Comparison of ENCODE assay signal across 22 mouse cellular contexts in the genomic region with DNA sequence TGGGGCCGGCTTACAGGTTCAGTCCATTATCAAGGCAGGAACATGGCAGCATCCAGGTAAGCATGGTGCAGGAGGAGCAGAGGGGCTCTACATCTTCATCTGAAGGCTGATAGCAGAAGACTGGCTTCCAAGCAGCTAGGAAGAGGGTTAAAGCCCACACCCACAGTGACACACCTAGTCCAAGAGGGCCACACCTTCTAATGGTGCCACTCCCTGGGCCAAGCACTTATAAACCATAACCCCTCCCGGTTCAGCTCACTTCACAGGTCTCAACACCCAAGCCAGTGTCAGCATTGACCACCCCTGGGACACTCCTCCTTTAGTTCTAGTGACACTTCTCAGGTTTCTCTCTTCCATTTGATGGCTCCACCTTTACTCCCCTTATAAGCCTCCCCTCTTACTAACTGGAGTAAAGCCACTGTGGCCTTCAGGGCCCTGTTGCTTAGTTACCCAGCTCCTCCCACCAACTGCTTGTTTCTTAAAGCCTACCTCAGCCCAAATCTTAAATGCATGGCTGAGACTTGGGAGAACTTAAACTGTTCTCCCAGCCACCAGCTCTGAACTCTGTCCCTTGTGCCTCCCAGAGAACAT. TPM values are rescaled to one million over a fixed set of nuclear protein-coding genes. Genes with fewer than 3 reads are reported as not detected.
DNase-seq lines count a peak whose midpoint lies in the region; ATAC-seq lines count a peak whose summit lies in the region.
"Had no signal": no experiment of that assay in that cellular context is flagged by ENCODE, and none has a peak within 500 bp of the region (broad histone marks: within the 10 kb centered on the region; RNA-seq: fewer than 3 reads in every experiment).

No protein-coding gene starts in this region.

- no peaks in the 10 kb centered on the region for H3K4me1 ChIP-seq in kidney, embryonic 14.5 days (ENCODE audit: control insufficient read depth, insufficient read depth, low read length)
- H3K4me1 ChIP-seq in erythroblast, embryonic 14.5 days (ENCODE audit: control insufficient read depth) = peaks cover 55% of the 10 kb centered on the region
- peaks cover 51% of the 10 kb centered on the region for H3K4me1 ChIP-seq in liver, embryonic 13.5 days (replicated peaks)
- H3K4me1 ChIP-seq in stomach, embryonic 15.5 days = no peaks in the 10 kb centered on the region
- no peaks in the 10 kb centered on the region for H3K4me1 ChIP-seq in kidney, embryonic 15.5 days
- H3K4me1 ChIP-seq: heart, embryonic 15.5 days; limb, embryonic 13.5 days; midbrain, embryonic 13.5 days had no signal

- H3K9me3 ChIP-seq in kidney, embryonic 14.5 days (ENCODE audit: control insufficient read depth, low read length) = no peaks in the 10 kb centered on the region
- 0 out of 2 replicates have a peak, but pooled peaks cover 2% of the 10 kb centered on the region for H3K9me3 ChIP-seq in erythroblast, embryonic 14.5 days (ENCODE audit: control insufficient read depth, low read length)
- no peaks in the 10 kb centered on the region for H3K9me3 ChIP-seq in liver, embryonic 13.5 days (replicated peaks)
- no peaks in the 10 kb centered on the region for H3K9me3 ChIP-seq in stomach, embryonic 15.5 days
- no peaks in the 10 kb centered on the region for H3K9me3 ChIP-seq in kidney, embryonic 15.5 days (replicated peaks)
- H3K9me3 ChIP-seq: heart, embryonic 15.5 days; limb, embryonic 13.5 days; midbrain, embryonic 13.5 days; neural tube, embryonic 15.5 days had no signal

- intact Hi-C loops in left cerebral cortex, postnatal 36 days (cut with DNase I) = no loop called here

- no peak overlapping the region for H3K4me2 ChIP-seq in kidney, embryonic 14.5 days (replicated peaks; ENCODE audit: low read depth, low read length)
- H3K4me2 ChIP-seq in liver, embryonic 13.5 days = peak overlapping the region; percentile 49
- H3K4me2 ChIP-seq in stomach, embryonic 15.5 days = no peak overlapping the region
- H3K4me2 ChIP-seq in kidney, embryonic 15.5 days = no peak overlapping the region
- H3K4me2 ChIP-seq: heart, embryonic 15.5 days; limb, embryonic 13.5 days; midbrain, embryonic 13.5 days; neural tube, embryonic 15.5 days had no signal

- no peak overlapping the region for H3K27ac ChIP-seq in kidney, embryonic 14.5 days (ENCODE audit: low read depth, low read length)
- H3K27ac ChIP-seq in liver, embryonic 13.5 days = peak overlapping the region; percentile 82
- no peak overlapping the region for H3K27ac ChIP-seq in stomach, embryonic 15.5 days
- no peak overlapping the region for H3K27ac ChIP-seq in kidney, embryonic 15.5 days
- H3K27ac ChIP-seq: heart, adult 2 months; heart, embryonic 15.5 days; limb, embryonic 13.5 days; midbrain, embryonic 13.5 days; neural tube, embryonic 15.5 days had no signal

- H3K9ac ChIP-seq in kidney, embryonic 14.5 days (ENCODE audit: low read depth, low read length) = no peak overlapping the region
- peak overlapping the region; percentile 51 for H3K9ac ChIP-seq in liver, embryonic 13.5 days
- no peak overlapping the region for H3K9ac ChIP-seq in stomach, embryonic 15.5 days
- H3K9ac ChIP-seq in kidney, embryonic 15.5 days = no peak overlapping the region
- H3K9ac ChIP-seq: heart, embryonic 15.5 days; limb, embryonic 13.5 days; midbrain, embryonic 13.5 days; neural tube, embryonic 15.5 days had no signal

- WGBS in kidney, embryonic 14.5 days = 71% methylated on average over 2 of the region's 2 CpGs
- WGBS in liver, embryonic 13.5 days (ENCODE audit: insufficient replicate concordance) = 44% methylated on average over 2 of the region's 2 CpGs
- WGBS in stomach, embryonic 15.5 days = 73% methylated on average over 2 of the region's 2 CpGs
- WGBS in kidney, embryonic 15.5 days = 80% methylated on average over 2 of the region's 2 CpGs

- peaks cover 49% of the 10 kb centered on the region for H3K36me3 ChIP-seq in kidney, embryonic 14.5 days (ENCODE audit: control insufficient read depth, insufficient read depth, low read length)
- peaks cover 57% of the 10 kb centered on the region for H3K36me3 ChIP-seq in erythroblast, embryonic 14.5 days (ENCODE audit: control insufficient read depth)
- H3K36me3 ChIP-seq in liver, embryonic 13.5 days = peaks cover 49% of the 10 kb centered on the region
- peaks cover 41% of the 10 kb centered on the region for H3K36me3 ChIP-seq in stomach, embryonic 15.5 days
- H3K36me3 ChIP-seq in kidney, embryonic 15.5 days = peaks cover 63% of the 10 kb centered on the region

- DNase-seq in kidney, postnatal 14 days = no peak
- peak; percentile 52 for DNase-seq in liver, embryonic 13.5 days
- DNase-seq in left cerebral cortex, postnatal 36 days (ENCODE audit: low spot score in 2 of 2) = no peak
- no peak for DNase-seq in cerebellum, adult 18-20 months
- DNase-seq: adrenal gland, adult 8-10 months; cerebellum, postnatal 10 days; gastrocnemius, postnatal 10 days; heart, adult 2 months; heart, postnatal 4 days; kidney, adult 18-20 months; kidney, postnatal 4 days; right cerebral cortex, postnatal 25 days had no signal

- H3K4me3 ChIP-seq in kidney, embryonic 14.5 days (ENCODE audit: low read length) = no peak overlapping the region
- H3K4me3 ChIP-seq in erythroblast, embryonic 14.5 days (replicated peaks) = peak overlapping the region; percentile 20
- H3K4me3 ChIP-seq in liver, embryonic 13.5 days (replicated peaks) = no peak overlapping the region
- no peak overlapping the region for H3K4me3 ChIP-seq in stomach, embryonic 15.5 days (replicated peaks)
- no peak overlapping the region for H3K4me3 ChIP-seq in kidney, embryonic 15.5 days (replicated peaks)
- H3K4me3 ChIP-seq: heart, adult 2 months; heart, embryonic 15.5 days; limb, embryonic 13.5 days; midbrain, embryonic 13.5 days; neural tube, embryonic 15.5 days had no signal

- H3K27me3 ChIP-seq in kidney, embryonic 14.5 days (ENCODE audit: control insufficient read depth, insufficient read depth, low read length) = no peaks in the 10 kb centered on the region
- H3K27me3 ChIP-seq in erythroblast, embryonic 14.5 days (ENCODE audit: control insufficient read depth) = no peaks in the 10 kb centered on the region
- H3K27me3 ChIP-seq in liver, embryonic 13.5 days = no peaks in the 10 kb centered on the region
- H3K27me3 ChIP-seq in stomach, embryonic 15.5 days (replicated peaks) = no peaks in the 10 kb centered on the region
- no peaks in the 10 kb centered on the region for H3K27me3 ChIP-seq in kidney, embryonic 15.5 days
- H3K27me3 ChIP-seq: heart, embryonic 15.5 days; limb, embryonic 13.5 days; midbrain, embryonic 13.5 days; neural tube, embryonic 15.5 days had no signal

- ATAC-seq in kidney, embryonic 14.5 days (ENCODE audit: low FRiP score, low TSS enrichment) = 0 out of 2 replicates have a peak, but pooled peaks have one; percentile 20
- peak; percentile 86 for ATAC-seq in liver, embryonic 13.5 days (ENCODE audit: low read depth)
- peak; percentile 57; the same call in 1 of the 2 replicates for ATAC-seq in stomach, embryonic 15.5 days (ENCODE audit: insufficient read depth, low FRiP score, low read depth)
- no peak for ATAC-seq in kidney, embryonic 15.5 days (replicated peaks; ENCODE audit: low FRiP score)
- ATAC-seq: hindbrain, embryonic 16.5 days; midbrain, embryonic 13.5 days had no signal

RNA-seq across cellular contexts. Expression of a gene that starts 6.7 kb away (rescaled TPM):
- polyA plus RNA-seq in kidney, embryonic 14.5 days (2014; fragmentation: Nextera tagmentation; extraction: Ambion mirVana) = 7.4 and 12.5 TPM in 2 replicates
- 0.56 and 0.74 TPM in 2 replicates for polyA plus RNA-seq in erythroblast, embryonic 14.5 days (2012)
- 2.1 and 2.5 TPM in 2 replicates for polyA plus RNA-seq in liver, embryonic 13.5 days (2015; fragmentation: Nextera tagmentation; extraction: Ambion mirVana)
- 9.2 and 9.7 TPM in 2 replicates for polyA plus RNA-seq in stomach, embryonic 15.5 days (2015; fragmentation: Nextera tagmentation; extraction: Ambion mirVana)
- polyA plus RNA-seq in kidney, embryonic 15.5 days (2015; fragmentation: Nextera tagmentation; extraction: Ambion mirVana) = 11.9 and 13.7 TPM in 2 replicates
- 10 to 100 TPM in 1 of 2 experiments, 1 to 10 TPM in 1; 9.6 to 14.6 TPM for total RNA-seq in left cerebral cortex, postnatal 36 days (2021)

RNA-seq across cellular contexts. Expression of a gene that starts 6.7 kb away (rescaled TPM):
- polyA plus RNA-seq in kidney, embryonic 14.5 days (2014; fragmentation: Nextera tagmentation; extraction: Ambion mirVana) = 0.13 TPM in 1 of 2 replicates, not detected in the other
- polyA plus RNA-seq in erythroblast, embryonic 14.5 days (2012) = 0.05 and 0.09 TPM in 2 replicates
- polyA plus RNA-seq in liver, embryonic 13.5 days (2015; fragmentation: Nextera tagmentation; extraction: Ambion mirVana) = 135 and 155 TPM in 2 replicates
- 7.2 and 19.4 TPM in 2 replicates for polyA plus RNA-seq in stomach, embryonic 15.5 days (2015; fragmentation: Nextera tagmentation; extraction: Ambion mirVana)
- 1.7 and 4.6 TPM in 2 replicates for polyA plus RNA-seq in kidney, embryonic 15.5 days (2015; fragmentation: Nextera tagmentation; extraction: Ambion mirVana)
- not detected for total RNA-seq in left cerebral cortex, postnatal 36 days (2021)
- total RNA-seq: heart, adult 2 months had no signal
- polyA plus RNA-seq: forebrain, embryonic 11.5 days; heart, adult 2 months; midbrain, embryonic 13.5 days had no signal

RNA-seq across cellular contexts. Expression of a gene that starts 6.7 kb away (rescaled TPM):
- polyA plus RNA-seq in kidney, embryonic 14.5 days (2014; fragmentation: Nextera tagmentation; extraction: Ambion mirVana) = 86.9 and 119 TPM in 2 replicates
- polyA plus RNA-seq in erythroblast, embryonic 14.5 days (2012) = 1.5 and 1.7 TPM in 2 replicates
- 42.3 and 50.5 TPM in 2 replicates for polyA plus RNA-seq in liver, embryonic 13.5 days (2015; fragmentation: Nextera tagmentation; extraction: Ambion mirVana)
- polyA plus RNA-seq in stomach, embryonic 15.5 days (2015; fragmentation: Nextera tagmentation; extraction: Ambion mirVana) = 115 and 144 TPM in 2 replicates
- 110 and 132 TPM in 2 replicates for polyA plus RNA-seq in kidney, embryonic 15.5 days (2015; fragmentation: Nextera tagmentation; extraction: Ambion mirVana)
- 10 to 100 TPM; 69.2 to 75.7 TPM for total RNA-seq in left cerebral cortex, postnatal 36 days (2021)

Comparison
In these comparisons a context has a peak if more than half of its experiments do, and no peak if none do; other contexts are left out.
1. RNA of a gene that starts 6.7 kb away (polyA plus RNA-seq): 110 to 132 TPM in kidney, embryonic 15.5 days, 86.9 to 119 TPM in kidney, embryonic 14.5 days, 115 to 144 TPM in stomach, embryonic 15.5 days and 42.3 to 50.5 TPM in liver, embryonic 13.5 days; 1.5 to 1.7 TPM in erythroblast, embryonic 14.5 days; every median in the first group is over 10 times any median in the second.